ENCODE assay signal across 33 mouse cellular contexts in genomic region chr6:35608336-35608735, GRCm38 (mm10).
"Had no signal": no experiment of that assay in that cellular context is flagged by ENCODE, and none has a peak within 500 bp of the region (broad histone marks: within the 10 kb centered on the region; RNA-seq: fewer than 3 reads in every experiment).

No protein-coding gene starts in this region.

- H3K4me2 ChIP-seq: heart, embryonic 12.5 days; heart, embryonic 13.5 days; heart, embryonic 15.5 days; hindbrain, embryonic 12.5 days; hindbrain, embryonic 13.5 days; hindbrain, embryonic 14.5 days; hindbrain, embryonic 15.5 days; intestine, embryonic 15.5 days; kidney, embryonic 15.5 days had no signal

- DNase-seq: heart, postnatal 10 days; heart, postnatal 14 days; heart, postnatal 36 days; heart, postnatal 4 days; kidney, adult 11 months; kidney, adult 2 months; kidney, adult 8-10 months; kidney, adult 9 months; kidney, postnatal 10 days; kidney, postnatal 14 days; kidney, postnatal 25 days; kidney, postnatal 36 days; kidney, postnatal 4 days; layer of hippocampus, adult 9-11 months; layer of hippocampus, postnatal 36 days had no signal

- H3K9ac ChIP-seq: heart, embryonic 12.5 days; heart, embryonic 13.5 days; heart, embryonic 15.5 days; hindbrain, embryonic 12.5 days; hindbrain, embryonic 13.5 days; hindbrain, embryonic 14.5 days; hindbrain, embryonic 15.5 days; intestine, embryonic 15.5 days; kidney, embryonic 15.5 days had no signal

- H3K27me3 ChIP-seq: heart, embryonic 12.5 days; heart, embryonic 13.5 days; heart, embryonic 15.5 days; hindbrain, embryonic 12.5 days; hindbrain, embryonic 13.5 days; hindbrain, embryonic 15.5 days; intestine, embryonic 15.5 days; kidney, embryonic 15.5 days had no signal

- H3K4me1 ChIP-seq: heart, embryonic 12.5 days; heart, embryonic 13.5 days; heart, embryonic 15.5 days; hindbrain, embryonic 10.5 days; hindbrain, embryonic 12.5 days; hindbrain, embryonic 13.5 days; hindbrain, embryonic 15.5 days; intestine, embryonic 15.5 days; kidney, embryonic 15.5 days had no signal

- H3K27ac ChIP-seq: heart, embryonic 13.5 days; heart, embryonic 15.5 days; hindbrain, embryonic 10.5 days; hindbrain, embryonic 12.5 days; hindbrain, embryonic 13.5 days; hindbrain, embryonic 14.5 days; hindbrain, embryonic 15.5 days; hindbrain, postnatal 0 days; intestine, embryonic 15.5 days; kidney, embryonic 15.5 days; kidney, postnatal 0 days; layer of hippocampus, adult 2 months; left cerebral cortex, adult 2 months had no signal

- ATAC-seq: hindbrain, embryonic 16.5 days; hindbrain, postnatal 0 days; inflammation-experienced regulatory T-cells, adult 6 months; intestine, embryonic 15.5 days; intestine, embryonic 16.5 days; intestine, postnatal 0 days had no signal

- H3K4me3 ChIP-seq: heart, embryonic 12.5 days; heart, embryonic 13.5 days; heart, embryonic 15.5 days; hindbrain, embryonic 10.5 days; hindbrain, embryonic 12.5 days; hindbrain, embryonic 13.5 days; hindbrain, embryonic 15.5 days; intestine, embryonic 15.5 days; kidney, embryonic 15.5 days; layer of hippocampus, adult 2 months; left cerebral cortex, adult 2 months had no signal

- H3K9me3 ChIP-seq: heart, embryonic 15.5 days; hindbrain, embryonic 12.5 days; hindbrain, embryonic 13.5 days; hindbrain, embryonic 15.5 days; intestine, embryonic 15.5 days; kidney, embryonic 15.5 days had no signal

- H3K36me3 ChIP-seq: heart, embryonic 12.5 days; heart, embryonic 13.5 days; heart, embryonic 15.5 days; hindbrain, embryonic 10.5 days; hindbrain, embryonic 12.5 days; hindbrain, embryonic 13.5 days; hindbrain, embryonic 15.5 days; intestine, embryonic 15.5 days; kidney, embryonic 15.5 days had no signal
